Mouse (Mus musculus) embryo, embryonic 10 days (tissue): ENCODE measurements around the gene Btbd9.

Experiments used
- DNase-seq: peaks from one replicate; pipeline ENCODE4 v3.0.0-alpha.2; 2015; ENCODE audit warnings: low spot score

Btbd9 gene

DNA sequence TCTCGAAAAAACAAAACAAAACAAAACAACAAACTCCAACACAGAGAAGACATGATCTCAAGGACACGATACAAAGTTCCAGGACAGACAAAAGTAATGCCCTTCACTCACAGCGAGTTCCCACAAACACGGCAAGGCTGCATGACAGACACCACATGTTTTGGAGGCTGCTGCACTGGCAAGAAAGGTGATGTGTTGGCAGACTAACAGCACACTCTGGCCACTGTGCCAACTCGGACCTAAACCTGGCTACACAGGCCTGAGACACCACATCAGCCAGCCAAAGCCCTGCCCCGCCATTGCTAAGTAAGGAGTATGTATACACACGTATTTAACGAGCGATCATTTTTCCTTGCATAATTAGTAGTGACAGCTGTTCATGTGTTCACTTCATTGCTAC, 123.9 kb downstream of the Btbd9 start:
- no peak for DNase-seq

- DNase-seq = no peak
These were observed 127.7 kb downstream of the Btbd9 start for GRCm38 (mm10) chr17:30448562-30448961.

- no peak for DNase-seq
These were observed 130.4 kb downstream of the Btbd9 start for GRCm38 (mm10) chr17:30445805-30446441.

DNA sequence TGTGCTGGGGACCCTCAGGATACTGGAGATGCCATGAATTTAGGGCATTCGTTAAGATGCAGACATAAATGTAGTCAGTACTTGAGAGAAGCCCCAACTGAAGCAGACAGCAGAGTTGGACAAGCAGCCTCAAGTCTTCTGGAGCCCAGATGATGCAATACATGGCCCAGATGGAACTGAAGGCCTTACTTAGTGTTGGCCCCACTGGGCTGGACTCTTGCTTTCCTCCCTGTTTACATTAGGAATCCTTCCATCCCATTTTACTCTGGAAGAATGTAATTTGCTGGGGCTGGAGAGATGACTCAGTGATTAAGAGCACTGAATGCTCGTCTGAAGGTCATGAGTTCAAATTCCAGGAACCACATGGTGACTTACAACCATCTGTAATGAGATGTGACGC, 136.6 kb downstream of the Btbd9 start:
- DNase-seq = no peak

GRCm38 (mm10) chr17:30438786-30439185, 137.5 kb downstream of the Btbd9 start:
- DNase-seq = no peak

- DNase-seq = no peak
These were observed 140.2 kb downstream of the Btbd9 start for GRCm38 (mm10) chr17:30436021-30436461.

- no peak for DNase-seq
These were observed 140.8 kb downstream of the Btbd9 start for GRCm38 (mm10) chr17:30435478-30435877.

DNA sequence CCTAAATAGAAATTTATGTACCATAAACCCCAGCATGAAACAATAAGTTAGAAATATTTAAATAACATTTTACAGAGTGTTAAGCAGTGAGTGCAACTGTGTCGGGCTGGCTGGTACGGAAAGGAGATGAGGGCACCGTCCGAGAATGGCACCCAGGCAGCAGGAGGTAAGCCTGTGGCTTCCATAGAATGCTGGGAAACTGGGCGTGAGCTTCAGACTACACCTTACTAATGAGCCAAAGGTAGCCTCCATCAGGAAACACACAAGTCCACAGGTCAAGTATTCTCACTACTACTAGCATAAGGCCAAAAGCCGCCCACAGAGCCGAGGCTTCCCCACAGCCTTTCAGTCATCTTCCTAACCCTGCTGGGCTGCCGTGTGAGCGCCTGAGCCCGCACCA, 144.2 kb downstream of the Btbd9 start:
- DNase-seq = no peak

- no peak for DNase-seq
These were observed 145.2 kb downstream of the Btbd9 start for GRCm38 (mm10) chr17:30430961-30431640.

GRCm38 (mm10) chr17:30428661-30429060, 147.6 kb downstream of the Btbd9 start:
- no peak for DNase-seq

DNA sequence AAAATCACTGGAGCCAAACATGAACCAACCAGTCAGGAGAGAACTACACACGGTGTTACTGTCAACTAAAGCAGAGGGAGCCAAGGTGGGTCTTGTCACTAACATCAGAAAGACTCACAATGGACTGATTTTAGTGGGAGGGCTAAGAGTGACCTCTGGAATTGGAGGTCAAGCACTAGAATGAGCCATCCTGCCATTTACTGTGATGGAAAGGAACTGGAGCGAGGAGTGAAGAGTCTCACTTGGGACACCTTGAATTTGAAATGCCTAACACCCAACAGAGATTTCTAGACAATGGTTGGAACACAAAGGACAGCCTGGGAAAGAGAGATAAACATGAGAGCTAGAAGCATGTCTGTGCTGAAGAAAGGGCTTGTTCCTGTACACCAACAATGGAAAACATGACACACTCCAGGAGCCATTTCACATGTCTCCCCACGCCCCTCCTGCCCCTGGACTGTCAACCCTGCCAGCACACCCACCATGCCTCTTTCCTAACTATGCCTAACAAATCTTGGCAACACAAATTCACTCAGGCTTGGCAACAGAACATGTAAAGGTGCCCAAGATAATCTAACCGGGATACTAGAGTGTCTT, 152.9 kb downstream of the Btbd9 start:
- no peak for DNase-seq

DNA sequence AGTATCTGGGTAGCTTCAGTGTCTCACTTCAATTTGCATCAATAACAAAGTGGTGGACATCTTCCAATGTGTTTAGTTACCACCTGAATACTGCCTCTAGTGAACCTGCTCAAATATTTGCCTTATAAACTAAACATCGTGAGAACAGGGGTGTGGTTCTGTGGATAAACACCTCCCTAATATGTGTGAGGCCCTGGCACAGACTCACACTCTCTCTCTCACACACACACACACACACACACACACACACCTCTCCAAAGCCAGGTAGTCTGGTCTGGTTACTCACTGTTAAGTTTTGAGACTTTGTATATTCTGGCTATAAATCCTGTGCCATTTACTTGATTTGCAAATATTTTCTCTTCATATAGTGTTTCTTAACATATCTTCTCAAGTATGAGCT, 154.0 kb downstream of the Btbd9 start:
- no peak for DNase-seq

DNA sequence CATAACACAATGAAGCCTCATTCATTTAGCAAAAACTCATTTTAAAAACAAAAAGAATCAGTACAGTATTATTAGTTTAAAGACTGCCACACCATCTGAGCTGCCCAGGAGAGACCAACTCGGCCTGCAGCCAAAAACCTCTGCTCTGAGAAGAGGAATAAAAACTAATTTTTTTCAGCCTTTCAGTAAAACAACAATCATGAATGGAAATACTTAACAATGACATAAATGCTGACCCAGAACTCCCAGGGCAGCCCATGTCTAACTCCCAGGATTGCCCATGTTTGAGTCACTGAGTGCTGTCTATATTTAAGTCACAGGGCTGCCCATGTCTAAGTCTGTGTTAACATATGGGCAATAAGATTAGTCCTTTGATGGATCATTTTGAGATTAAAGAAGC, 155.0 kb downstream of the Btbd9 start:
- no peak for DNase-seq

DNA sequence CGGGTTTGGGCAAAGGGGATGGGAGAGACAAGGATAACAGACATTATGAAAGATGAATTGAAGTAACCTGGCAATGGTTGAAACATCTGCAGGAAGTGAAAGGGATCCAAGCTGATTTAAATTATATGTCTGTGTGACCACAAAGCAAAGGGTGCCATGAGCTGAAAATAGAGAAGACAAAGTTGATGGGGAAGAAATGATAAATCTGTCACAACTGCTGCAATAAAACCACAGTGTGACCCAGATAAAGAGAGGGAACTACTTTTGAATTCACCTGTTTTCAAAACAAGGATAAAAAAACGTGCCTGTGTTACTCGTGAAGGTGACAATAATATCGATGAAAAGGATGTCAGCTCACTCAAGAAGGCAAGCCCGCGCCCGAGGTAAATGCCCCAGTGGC, 156.8 kb downstream of the Btbd9 start:
- DNase-seq = no peak

DNA sequence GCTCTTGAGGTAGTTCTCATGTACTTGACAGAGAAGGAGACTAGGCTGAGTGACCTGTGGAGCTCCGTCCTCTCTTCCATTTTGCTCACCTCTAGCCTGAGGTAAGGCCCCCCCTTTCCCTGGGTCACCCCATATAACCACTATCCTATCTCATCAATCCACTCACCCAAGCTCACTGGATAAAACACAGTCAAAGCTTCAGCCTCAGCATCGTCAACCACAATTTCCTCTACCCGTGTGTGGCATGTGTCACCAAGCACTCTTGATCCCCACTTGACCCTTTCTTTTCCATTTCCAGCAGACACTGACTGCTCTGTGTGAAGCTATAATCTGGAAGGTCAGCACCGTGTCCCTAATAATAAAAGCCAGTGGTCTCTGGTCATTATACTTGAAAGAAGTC, 157.8 kb downstream of the Btbd9 start:
- DNase-seq = no peak

DNA sequence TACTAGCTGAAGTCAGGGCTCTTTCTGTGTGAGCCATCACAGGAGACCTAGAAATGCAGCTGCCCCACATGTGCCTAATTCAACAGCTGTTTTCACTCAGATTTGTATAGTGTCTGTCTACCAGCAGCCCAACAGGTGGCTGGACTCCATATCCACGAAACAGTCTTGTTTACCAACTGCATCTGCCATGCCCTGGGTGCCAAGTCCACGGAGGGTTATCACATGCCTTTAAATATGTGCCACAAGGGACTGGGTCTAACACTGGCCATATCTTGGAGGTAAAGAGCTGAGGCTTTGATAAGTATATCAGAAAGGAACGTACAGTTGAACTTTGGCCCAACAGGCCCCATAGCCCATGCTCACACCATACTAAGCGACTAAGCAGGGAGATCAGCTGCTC, 159.2 kb downstream of the Btbd9 start:
- no peak for DNase-seq

GRCm38 (mm10) chr17:30415693-30416092, 160.6 kb downstream of the Btbd9 start:
- no peak for DNase-seq

DNA sequence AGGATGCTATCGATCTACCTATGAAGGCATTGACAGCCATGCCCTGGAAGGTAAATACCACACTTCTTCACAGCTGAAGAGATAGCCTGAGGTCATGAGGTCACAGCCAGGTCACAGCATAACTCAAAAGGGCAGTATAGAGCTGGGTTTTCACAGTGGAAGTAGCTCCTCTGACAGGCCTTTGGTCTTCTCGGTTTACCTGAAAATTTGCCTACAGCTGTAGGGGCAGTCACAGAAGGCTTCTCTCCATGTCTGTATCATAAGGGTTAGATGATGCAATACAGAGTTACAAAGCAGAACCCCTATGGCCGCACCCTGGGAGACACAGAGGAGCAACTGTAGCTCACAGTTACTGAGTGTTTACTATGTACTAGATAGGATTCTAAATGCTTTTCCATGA, 163.3 kb downstream of the Btbd9 start:
- DNase-seq = no peak

DNA sequence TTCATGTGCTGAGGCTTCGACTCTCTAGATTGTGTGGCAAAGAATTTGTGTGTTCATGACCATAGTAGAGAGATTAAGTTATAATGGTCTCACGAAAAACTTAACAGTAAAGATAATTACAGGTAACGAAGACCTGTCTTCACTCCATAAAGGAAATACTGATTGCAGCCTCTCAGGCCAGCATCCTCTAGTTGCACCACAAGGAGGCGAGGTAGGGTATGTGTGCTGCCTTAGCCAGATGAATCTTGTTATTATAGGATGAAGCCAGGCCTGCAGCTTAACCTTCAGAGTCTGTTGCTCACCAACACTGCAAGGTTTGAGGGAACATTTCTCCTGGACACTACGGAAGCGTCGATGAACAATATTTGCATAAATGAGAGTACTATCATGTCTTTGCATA, 170.3 kb downstream of the Btbd9 start:
- no peak for DNase-seq

DNA sequence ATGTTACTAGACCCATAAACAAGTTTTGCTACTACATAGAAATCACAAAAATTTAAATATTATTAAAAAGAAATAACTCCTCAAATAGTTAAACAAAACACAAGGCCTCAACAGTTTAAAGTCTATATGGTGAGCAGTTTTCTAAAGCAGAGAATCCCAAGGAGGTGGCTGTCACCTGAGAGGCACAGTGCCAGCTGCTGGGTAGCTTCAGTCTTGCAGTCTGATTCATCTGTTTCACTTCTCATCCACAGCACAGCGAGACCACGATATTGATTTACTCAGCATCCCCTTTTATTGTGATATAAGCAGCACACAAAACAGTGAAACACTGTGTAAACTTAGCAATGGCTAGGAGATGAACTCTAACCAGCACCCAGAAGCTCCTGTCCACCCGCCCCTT, 173.4 kb downstream of the Btbd9 start:
- no peak for DNase-seq

GRCm38 (mm10) chr17:30395261-30395660, 181.0 kb downstream of the Btbd9 start:
- DNase-seq = no peak

GRCm38 (mm10) chr17:30392031-30392430, 184.3 kb downstream of the Btbd9 start:
- DNase-seq = no peak

GRCm38 (mm10) chr17:30391220-30391619, 185.1 kb downstream of the Btbd9 start:
- no peak for DNase-seq

GRCm38 (mm10) chr17:30389686-30390085, 186.6 kb downstream of the Btbd9 start:
- DNase-seq = peak; percentile 53
